Comparison of ENCODE assay signal across 8 mouse cellular contexts in genomic region chr10:67535256-67535655, GRCm38 (mm10). TPM values are rescaled to one million over a fixed set of nuclear protein-coding genes. Genes with fewer than 3 reads are reported as not detected.
DNase-seq lines count a peak whose midpoint lies in the region; ATAC-seq lines count a peak whose summit lies in the region.

Egr2 (plus strand) TSS chr10:67535475.

- no peaks in the 10 kb centered on the region for H3K9me3 ChIP-seq in embryonic facial prominence, embryonic 13.5 days
- no peaks in the 10 kb centered on the region for H3K9me3 ChIP-seq in liver, embryonic 15.5 days (replicated peaks)

- H3K27ac ChIP-seq in embryonic facial prominence, embryonic 13.5 days: no peak within 1 kb of the TSS
- H3K27ac ChIP-seq in liver, embryonic 15.5 days (replicated peaks): no peak within 1 kb of the TSS

- WGBS in embryonic facial prominence, embryonic 13.5 days: under 1% methylated on average over 33 of the region's 37 CpGs
- 3% methylated on average over 37 of the region's 37 CpGs for WGBS in liver, embryonic 15.5 days (ENCODE audit: insufficient replicate concordance)

- peak; percentile 17 to 26 for DNase-seq in layer of hippocampus, postnatal 25 days (ENCODE audit: extremely low spot score in 1 of 2, low spot score in 1 of 2)
- DNase-seq in layer of hippocampus, adult 8-10 months (ENCODE audit: low spot score in 2 of 2): no peak
- DNase-seq in Muller cell, postnatal 12 days (ENCODE audit: inconsistent ontology term): peak; percentile 59
- peak; percentile 41 for DNase-seq in heart, postnatal 4 days
- peak; percentile 59 for DNase-seq in retina, postnatal 1 day

- peaks cover 83% of the 10 kb centered on the region for H3K27me3 ChIP-seq in embryonic facial prominence, embryonic 13.5 days
- peaks cover 92% of the 10 kb centered on the region for H3K27me3 ChIP-seq in liver, embryonic 15.5 days

- peak within 1 kb of the TSS; percentile 59 for H3K4me3 ChIP-seq in embryonic facial prominence, embryonic 13.5 days
- H3K4me3 ChIP-seq in liver, embryonic 15.5 days (replicated peaks): peak within 1 kb of the TSS; percentile 67

- peak within 1 kb of the TSS; percentile 98 for H3K4me2 ChIP-seq in embryonic facial prominence, embryonic 13.5 days
- peak within 1 kb of the TSS; percentile 85 for H3K4me2 ChIP-seq in liver, embryonic 15.5 days

- H3K9ac ChIP-seq in embryonic facial prominence, embryonic 13.5 days: peak within 1 kb of the TSS; percentile 61; the same call in 1 of the 2 replicates
- H3K9ac ChIP-seq in liver, embryonic 15.5 days: no peak within 1 kb of the TSS

- H3K4me1 ChIP-seq in embryonic facial prominence, embryonic 13.5 days: peaks cover 35% of the 10 kb centered on the region
- H3K4me1 ChIP-seq in liver, embryonic 15.5 days (replicated peaks): peaks cover 28% of the 10 kb centered on the region

- no peaks in the 10 kb centered on the region for H3K36me3 ChIP-seq in embryonic facial prominence, embryonic 13.5 days
- no peaks in the 10 kb centered on the region for H3K36me3 ChIP-seq in liver, embryonic 15.5 days (replicated peaks)

- ATAC-seq in embryonic facial prominence, embryonic 13.5 days (ENCODE audit: insufficient number of reproducible peaks, insufficient read depth, low FRiP score, low TSS enrichment, low read depth): no peak
- ATAC-seq in liver, embryonic 15.5 days (ENCODE audit: insufficient read depth): no peak
- no peak for ATAC-seq in megakaryocyte-erythroid progenitor cell, adult 5-6 weeks (replicated peaks; ENCODE audit: low FRiP score, low TSS enrichment, poor library complexity, severe bottlenecking)

RNA-seq across cellular contexts. Expression of gene Egr2, which starts in this region (rescaled TPM):
- 1 to 10 TPM; 2.2 to 2.3 TPM for total RNA-seq in layer of hippocampus, postnatal 25 days (2021)
- 1 to 10 TPM; 2.4 to 6.3 (median 4.3) TPM for total RNA-seq in layer of hippocampus, adult 8-10 months (2022)
- 1.1 and 1.9 TPM in 2 replicates for polyA plus RNA-seq in embryonic facial prominence, embryonic 13.5 days (2015; fragmentation: Nextera tagmentation; extraction: Ambion mirVana)
- total RNA-seq in heart, postnatal 4 days (2021): 1 to 10 TPM; 1.2 to 1.5 TPM
- polyA plus RNA-seq in liver, embryonic 15.5 days (2015; fragmentation: Nextera tagmentation; extraction: Ambion mirVana): 0.03 TPM in 1 of 2 replicates, not detected in the other
- total RNA-seq in megakaryocyte-erythroid progenitor cell, adult 5-6 weeks (2014; fragmentation: Nextera tagmentation): not detected in 2 replicates
- total RNA-seq in megakaryocyte-erythroid progenitor cell, adult 5-6 weeks (2017): 5.8 and 18.5 TPM in 2 replicates

Comparison
In these comparisons a context has a peak if more than half of its experiments do, and no peak if none do; other contexts are left out.
1. DNase-seq: peak in layer of hippocampus, postnatal 25 days (2 of 2), Muller cell, postnatal 12 days (single experiment), heart, postnatal 4 days (single experiment) and retina, postnatal 1 day (single experiment); none in layer of hippocampus, adult 8-10 months (0 of 2).